Mouse (Mus musculus): Measurements from ENCODE around the gene Gm21954.

GRCm38 (mm10) chr3:55472110-55472509 is at the start of gene Gm21954:
- TF ChIP-seq CTCF (IDR thresholded peaks at IDR 0.05; ENCODE audit: low read depth) (no peak), EP300 (IDR thresholded peaks at IDR 0.05; ENCODE audit: low read depth) (no peak)
